ENCODE assay signal across 21 mouse cellular contexts in genomic region chr14:120539626-120540025, GRCm38 (mm10).
DNase-seq lines count a peak whose midpoint lies in the region; ATAC-seq and TF ChIP-seq lines count a peak whose summit lies in the region.
"Had no signal": no experiment of that assay in that cellular context is flagged by ENCODE, and none has a peak within 500 bp of the region (broad histone marks: within the 10 kb centered on the region; RNA-seq: fewer than 3 reads in every experiment).

No protein-coding gene starts in this region.

- H3K4me2 ChIP-seq in kidney, embryonic 15.5 days: no peak overlapping the region
- H3K4me2 ChIP-seq in midbrain, embryonic 12.5 days (replicated peaks): no peak overlapping the region
- no peak overlapping the region for H3K4me2 ChIP-seq in midbrain, embryonic 11.5 days
- no peak overlapping the region for H3K4me2 ChIP-seq in liver, postnatal 0 days (ENCODE audit: low read depth, low read length)
- H3K4me2 ChIP-seq: forebrain, embryonic 15.5 days; heart, embryonic 15.5 days; hindbrain, embryonic 14.5 days; limb, embryonic 12.5 days; midbrain, embryonic 15.5 days had no signal

- 0 out of 2 replicates have a peak, but pooled peaks have one; percentile 43 for ATAC-seq in kidney, embryonic 15.5 days (replicated peaks; ENCODE audit: low FRiP score)
- ATAC-seq in midbrain, embryonic 12.5 days (ENCODE audit: low FRiP score, low read depth): 0 out of 2 replicates have a peak, but pooled peaks have one; percentile 27
- no peak for ATAC-seq in midbrain, embryonic 11.5 days (ENCODE audit: low FRiP score)
- ATAC-seq in liver, postnatal 0 days: peak; percentile 41; the same call in 1 of the 2 replicates
- ATAC-seq: forebrain, embryonic 15.5 days; inflammation-experienced regulatory T-cells, adult 6 months; lung, postnatal 0 days had no signal

- no peak overlapping the region for H3K4me3 ChIP-seq in kidney, embryonic 15.5 days (replicated peaks)
- H3K4me3 ChIP-seq in midbrain, embryonic 12.5 days: no peak overlapping the region
- no peak overlapping the region for H3K4me3 ChIP-seq in midbrain, embryonic 11.5 days (ENCODE audit: low read depth, low read length)
- no peak overlapping the region for H3K4me3 ChIP-seq in limb, embryonic 10.5 days
- H3K4me3 ChIP-seq in liver, postnatal 0 days (ENCODE audit: low read depth, low read length): no peak overlapping the region
- H3K4me3 ChIP-seq: forebrain, embryonic 15.5 days; heart, embryonic 15.5 days; limb, embryonic 12.5 days; midbrain, embryonic 15.5 days had no signal

- H3K9ac ChIP-seq in kidney, embryonic 15.5 days: no peak overlapping the region
- no peak overlapping the region for H3K9ac ChIP-seq in midbrain, embryonic 12.5 days (replicated peaks)
- H3K9ac ChIP-seq in midbrain, embryonic 11.5 days (ENCODE audit: low read length): no peak overlapping the region
- no peak overlapping the region for H3K9ac ChIP-seq in liver, postnatal 0 days (replicated peaks)
- H3K9ac ChIP-seq: forebrain, embryonic 15.5 days; heart, embryonic 15.5 days; hindbrain, embryonic 14.5 days; limb, embryonic 12.5 days; liver, embryonic 14.5 days; midbrain, embryonic 15.5 days had no signal

- TF ChIP-seq EP300 in liver, postnatal 0 days (IDR thresholded peaks at IDR 0.05; ENCODE audit: low read depth): no peak

- no peak for DNase-seq in kidney, adult 18-20 months
- DNase-seq in midbrain, embryonic 11.5 days (ENCODE audit: low spot score, missing footprints): no peak
- peak; percentile 16 for DNase-seq in limb, embryonic 10.5 days (ENCODE audit: low spot score)
- no peak for DNase-seq in liver, postnatal 0 days
- DNase-seq in gastrocnemius, adult 8-10 months (ENCODE audit: low spot score in 2 of 2): no peak
- DNase-seq: adrenal gland, postnatal 10 days; cerebellum, adult 18-20 months; gastrocnemius, postnatal 10 days; heart, postnatal 4 days; layer of hippocampus, postnatal 36 days had no signal

- H3K27ac ChIP-seq in kidney, embryonic 15.5 days: no peak overlapping the region
- H3K27ac ChIP-seq in midbrain, embryonic 12.5 days (replicated peaks): no peak overlapping the region
- no peak overlapping the region for H3K27ac ChIP-seq in midbrain, embryonic 11.5 days (ENCODE audit: low read depth, low read length)
- H3K27ac ChIP-seq in limb, embryonic 10.5 days: no peak overlapping the region
- no peak overlapping the region for H3K27ac ChIP-seq in liver, postnatal 0 days (ENCODE audit: low read depth)
- H3K27ac ChIP-seq: forebrain, embryonic 15.5 days; heart, embryonic 15.5 days; hindbrain, embryonic 14.5 days; limb, embryonic 12.5 days; liver, embryonic 14.5 days; macrophage; midbrain, embryonic 15.5 days had no signal

- 43% methylated on average over 3 of the region's 3 CpGs for WGBS in kidney, embryonic 15.5 days
- WGBS in midbrain, embryonic 12.5 days: 70% methylated on average over 3 of the region's 3 CpGs
- 79% methylated on average over 3 of the region's 3 CpGs for WGBS in midbrain, embryonic 11.5 days
- WGBS in limb, embryonic 10.5 days: 86% methylated on average over 3 of the region's 3 CpGs
- WGBS in liver, postnatal 0 days (ENCODE audit: insufficient replicate concordance): 56% methylated on average over 3 of the region's 3 CpGs

- H3K4me1 ChIP-seq in kidney, embryonic 15.5 days: no peaks in the 10 kb centered on the region
- H3K4me1 ChIP-seq in midbrain, embryonic 12.5 days: no peaks in the 10 kb centered on the region
- H3K4me1 ChIP-seq in midbrain, embryonic 11.5 days (ENCODE audit: control insufficient read depth, insufficient read depth, low read length): no peaks in the 10 kb centered on the region
- no peaks in the 10 kb centered on the region for H3K4me1 ChIP-seq in limb, embryonic 10.5 days
- H3K4me1 ChIP-seq in liver, postnatal 0 days (ENCODE audit: insufficient read depth): no peaks in the 10 kb centered on the region
- H3K4me1 ChIP-seq: forebrain, embryonic 15.5 days; limb, embryonic 12.5 days; midbrain, embryonic 15.5 days had no signal

- no peak for TF ChIP-seq CTCF in liver, postnatal 0 days (IDR thresholded peaks at IDR 0.05; ENCODE audit: low read depth)

- H3K27me3 ChIP-seq in kidney, embryonic 15.5 days: no peaks in the 10 kb centered on the region
- no peaks in the 10 kb centered on the region for H3K27me3 ChIP-seq in midbrain, embryonic 12.5 days
- no peaks in the 10 kb centered on the region for H3K27me3 ChIP-seq in midbrain, embryonic 11.5 days (ENCODE audit: control insufficient read depth, insufficient read depth, low read length)
- no peaks in the 10 kb centered on the region for H3K27me3 ChIP-seq in limb, embryonic 10.5 days (ENCODE audit: low read depth, poor library complexity, severe bottlenecking)
- H3K27me3 ChIP-seq in liver, postnatal 0 days (ENCODE audit: insufficient read depth, low read length): no peaks in the 10 kb centered on the region
- H3K27me3 ChIP-seq: forebrain, embryonic 15.5 days; heart, embryonic 15.5 days; limb, embryonic 12.5 days; midbrain, embryonic 15.5 days had no signal

- no peaks in the 10 kb centered on the region for H3K9me3 ChIP-seq in kidney, embryonic 15.5 days (replicated peaks)
- H3K9me3 ChIP-seq in midbrain, embryonic 12.5 days: no peaks in the 10 kb centered on the region
- H3K9me3 ChIP-seq in midbrain, embryonic 11.5 days (ENCODE audit: control insufficient read depth, low read length): no peaks in the 10 kb centered on the region
- no peaks in the 10 kb centered on the region for H3K9me3 ChIP-seq in limb, embryonic 10.5 days (replicated peaks)
- H3K9me3 ChIP-seq in liver, postnatal 0 days (ENCODE audit: low read length): no peaks in the 10 kb centered on the region
- H3K9me3 ChIP-seq: forebrain, embryonic 15.5 days; heart, embryonic 15.5 days; limb, embryonic 12.5 days; midbrain, embryonic 15.5 days had no signal

- no peaks in the 10 kb centered on the region for H3K36me3 ChIP-seq in kidney, embryonic 15.5 days
- H3K36me3 ChIP-seq in midbrain, embryonic 12.5 days: no peaks in the 10 kb centered on the region
- no peaks in the 10 kb centered on the region for H3K36me3 ChIP-seq in midbrain, embryonic 11.5 days (ENCODE audit: control insufficient read depth, insufficient read depth, low read length)
- H3K36me3 ChIP-seq in limb, embryonic 10.5 days: no peaks in the 10 kb centered on the region
- H3K36me3 ChIP-seq in liver, postnatal 0 days (replicated peaks; ENCODE audit: insufficient read depth, low read length): no peaks in the 10 kb centered on the region
- H3K36me3 ChIP-seq: forebrain, embryonic 15.5 days; heart, embryonic 15.5 days; limb, embryonic 12.5 days; midbrain, embryonic 15.5 days had no signal
